Mouse (Mus musculus): ENCODE measurements at regions not wholly inside any gene's neighbourhood (a gene's known extent, or its start where the extent isn't known, plus 50 kb on each side); places are given as distances from the start of the nearest gene placed in this dataset.
A peak's percentile ranks its signal among the peaks of the same experiment; 100 is the strongest.
"Not testable (repeated sequence)": the region's sequence is repeated elsewhere in the genome, so short reads cannot be mapped to it uniquely, and the experiment has no call there.

DNA sequence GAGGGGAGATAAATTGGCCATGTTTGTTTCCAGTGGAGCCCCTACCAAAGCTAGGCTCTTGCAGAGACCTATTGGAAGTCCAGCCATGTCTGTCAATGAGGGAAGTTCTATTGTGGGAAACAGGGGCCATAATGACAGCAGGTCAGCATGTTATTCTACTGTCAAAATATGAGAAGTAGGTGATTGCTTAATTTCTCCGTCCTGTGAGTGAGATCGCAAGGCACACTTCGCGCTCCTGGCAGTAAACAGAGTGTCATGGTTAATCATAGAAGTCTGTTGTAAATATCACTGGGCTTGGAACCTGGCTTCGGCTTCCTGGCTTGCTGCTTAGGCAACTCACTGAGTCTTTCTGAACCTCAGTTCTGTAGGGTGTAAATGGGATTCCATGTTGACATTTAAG is 72.5 kb upstream of the Ccdc122 start:
- intact Hi-C loops (cut with DNase I): no loop called here
- DNase-seq: no peak

DNA sequence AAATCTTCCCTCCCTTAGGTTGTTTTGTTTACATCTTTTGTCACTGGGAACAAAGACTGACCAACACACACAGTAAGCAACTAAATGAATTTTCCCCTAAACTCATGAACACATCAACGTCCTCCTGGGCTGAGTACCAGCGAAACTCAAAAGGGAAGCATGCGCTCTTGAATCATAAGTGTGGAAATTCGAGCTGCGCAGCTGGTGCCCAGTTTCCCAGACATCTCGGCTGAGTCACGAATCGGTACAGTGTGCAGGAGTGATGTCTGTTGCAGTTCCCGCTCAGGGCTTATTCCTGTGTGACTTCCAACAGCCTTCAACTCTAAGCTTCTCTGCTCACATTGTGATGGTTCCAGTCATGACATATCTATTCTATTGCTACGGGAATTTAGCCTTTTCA is 77.7 kb upstream of the Ccdc122 start:
- DNase-seq: no peak
- intact Hi-C loops (cut with DNase I): no loop called here

DNA sequence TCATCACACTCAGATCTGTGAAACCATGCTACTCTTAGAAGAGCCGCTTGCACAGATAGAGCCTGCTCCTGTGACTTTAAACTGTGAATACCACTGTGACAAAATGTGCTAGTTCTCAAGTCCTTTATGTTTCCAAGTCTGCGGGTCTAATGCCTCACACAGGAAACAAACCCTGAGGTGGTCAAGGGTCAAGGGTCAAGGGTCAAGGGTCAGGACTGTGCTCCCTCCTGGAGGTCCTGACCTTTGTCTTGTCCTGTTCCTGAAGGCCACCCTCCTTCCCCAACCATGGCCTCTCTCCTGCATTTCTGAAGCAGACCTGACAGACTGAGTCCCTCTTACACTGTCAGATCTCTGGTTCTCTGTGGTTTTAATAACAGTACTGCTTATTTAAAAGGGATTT is 79.4 kb upstream of the Ccdc122 start:
- no peak for DNase-seq
- intact Hi-C loops (cut with DNase I): no loop called here

DNA sequence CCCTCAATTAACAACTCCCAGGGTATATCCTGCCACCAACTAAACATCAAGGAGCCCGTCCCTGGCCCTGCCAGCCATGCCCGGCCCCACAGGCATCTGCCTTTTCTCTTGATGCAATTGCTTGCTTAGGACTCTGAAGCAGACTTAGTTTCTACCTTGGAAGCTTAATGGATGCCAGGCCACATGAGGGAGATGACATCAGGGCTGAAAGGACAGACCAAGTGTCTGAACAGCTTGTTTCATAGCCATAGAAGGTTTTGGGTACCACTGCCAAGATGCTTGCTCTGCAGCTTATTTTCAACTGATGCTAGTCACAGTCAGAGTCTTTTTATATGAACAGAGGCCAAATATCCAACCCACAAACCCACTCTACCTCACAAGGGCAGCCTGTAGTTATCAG is 83.4 kb upstream of the Ccdc122 start:
- DNase-seq: no peak
- intact Hi-C loops (cut with DNase I): loop anchor here (5.0 kb wide), 1 partner anchor 54 kb away; no protein-coding TSS in a partner anchor

DNA sequence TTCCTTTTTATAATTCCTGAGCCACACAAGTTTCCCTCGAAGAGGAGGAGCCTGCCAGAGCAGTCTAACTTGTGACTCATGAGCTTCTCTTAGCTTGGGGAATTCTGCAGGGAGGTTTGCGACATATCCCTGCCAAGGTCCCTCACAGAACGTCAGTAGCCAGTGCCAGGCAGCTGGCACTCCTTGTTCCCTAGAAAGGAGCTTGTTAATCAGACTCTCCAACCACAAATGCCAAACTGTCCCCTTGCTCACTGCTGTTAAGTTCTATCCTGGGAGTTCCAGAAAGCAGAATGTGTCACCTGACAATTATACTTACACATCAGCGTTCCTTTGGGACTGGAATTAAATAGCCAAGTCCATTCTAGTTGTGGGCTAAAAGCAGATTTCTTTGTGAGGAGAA is 85.1 kb upstream of the Ccdc122 start:
- intact Hi-C loops (cut with DNase I): loop anchor here (2.0 to 5.0 kb wide), 2 partner anchors 56 to 69 kb away; no protein-coding TSS in a partner anchor
- peak; percentile 51 to 70 for DNase-seq

DNA sequence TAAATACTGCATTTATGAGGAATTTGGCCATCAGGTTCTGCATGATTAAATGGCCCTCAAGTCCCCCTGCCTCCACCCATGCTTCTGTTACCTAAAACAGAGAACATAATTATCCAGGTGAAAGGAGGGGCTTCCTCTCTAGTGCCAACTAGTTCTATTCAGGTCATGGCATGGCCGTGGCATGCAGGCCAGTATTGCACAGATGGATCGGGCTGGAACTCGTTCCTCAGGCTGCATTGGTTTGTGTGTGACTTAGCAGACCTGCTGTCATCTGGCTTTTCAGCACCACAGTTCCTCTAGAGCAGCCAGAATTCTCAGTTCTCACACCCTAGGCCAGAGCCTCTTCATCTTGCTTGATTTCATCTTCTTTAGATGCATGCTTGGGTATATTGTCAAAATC is 87.2 kb upstream of the Ccdc122 start:
- intact Hi-C loops (cut with DNase I): no loop called here
- peak in 1 of 2 experiments; percentile 30 for DNase-seq

DNA sequence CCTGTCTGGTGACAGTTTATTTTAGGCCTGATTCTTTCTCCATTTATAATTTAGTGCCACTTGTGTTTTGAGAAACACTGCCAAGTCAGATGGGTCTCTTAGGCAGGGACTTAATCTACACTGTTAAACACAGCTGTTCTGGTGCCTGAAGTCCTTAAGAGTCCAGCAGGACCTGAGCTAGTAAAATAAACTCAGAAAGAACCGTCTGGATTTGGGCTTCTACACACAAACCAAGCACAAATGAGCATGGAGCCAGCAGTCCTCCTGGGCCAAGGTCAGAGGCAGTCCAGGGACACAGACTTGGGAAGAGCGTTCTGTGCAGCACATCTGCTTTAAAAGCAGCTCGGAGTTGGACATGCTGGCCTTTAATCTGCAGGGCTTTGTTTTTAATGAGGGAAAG is 87.6 kb upstream of the Ccdc122 start:
- intact Hi-C loops (cut with DNase I): no loop called here

DNA sequence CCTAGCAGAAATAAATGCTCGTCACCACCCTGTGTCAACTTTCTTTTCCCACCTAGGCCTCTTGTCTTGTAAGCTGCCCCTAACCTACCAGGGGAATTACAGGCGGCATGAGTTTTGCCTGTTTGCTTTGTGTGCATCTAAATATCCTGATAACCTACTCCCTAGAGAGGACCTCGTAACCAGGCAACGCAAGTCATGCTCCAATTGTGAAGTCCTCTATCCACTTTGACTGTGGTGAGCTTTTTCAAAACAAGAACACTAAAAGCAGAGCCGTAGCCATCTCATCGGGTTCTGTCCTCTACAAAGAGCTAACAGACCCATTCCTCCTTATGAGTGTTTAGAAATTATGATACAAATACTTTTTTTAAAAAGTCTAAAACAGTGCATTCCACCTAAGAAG is 88.1 kb upstream of the Ccdc122 start:
- intact Hi-C loops (cut with DNase I): no loop called here
- DNase-seq: peak in 1 of 2 experiments; percentile 28

More for the DNA sequence above, 87.6 kb upstream of the Ccdc122 start:
- DNase-seq: peak; percentile 61 to 68

DNA sequence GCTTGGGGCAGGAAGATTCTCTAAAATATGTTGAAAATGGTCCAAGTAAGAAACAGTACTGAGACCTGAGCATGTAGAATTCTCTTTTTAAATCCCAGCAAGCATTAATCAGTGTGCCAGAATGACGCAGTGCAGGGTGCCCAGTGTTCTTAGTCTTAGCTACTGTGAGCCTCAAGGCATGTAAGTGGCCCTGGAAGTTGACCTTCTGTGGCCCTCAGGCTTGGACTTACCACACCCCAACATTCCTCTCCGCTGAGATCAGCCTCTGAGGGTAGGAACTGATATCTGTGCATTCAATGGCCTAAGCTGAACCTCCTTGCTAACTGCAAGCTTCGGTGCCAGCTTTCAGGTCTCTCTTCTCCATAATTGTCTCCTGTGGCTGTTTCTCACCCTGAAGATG is 89.4 kb upstream of the Ccdc122 start:
- peak in 1 of 2 experiments; percentile 27 for DNase-seq
- intact Hi-C loops (cut with DNase I): no loop called here

DNA sequence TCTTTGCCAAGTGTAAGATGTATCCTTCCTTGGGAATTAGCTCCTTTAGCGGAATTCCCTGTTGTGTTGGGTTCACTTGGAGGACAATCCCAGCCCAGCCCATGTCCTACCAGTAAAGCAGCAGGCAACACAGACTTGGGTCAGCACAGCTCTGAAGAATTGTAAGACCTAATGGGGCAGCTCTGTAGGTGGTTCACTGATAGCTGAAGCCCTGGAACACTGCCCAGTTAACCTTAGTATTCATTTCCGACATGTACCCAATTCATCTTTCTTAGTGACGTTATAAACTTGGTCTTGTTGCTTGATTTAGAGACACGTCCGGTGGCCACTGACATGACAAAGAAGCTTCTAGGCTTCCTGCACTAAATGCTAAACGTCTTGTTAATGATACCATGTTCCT is 90.9 kb upstream of the Ccdc122 start:
- intact Hi-C loops (cut with DNase I): no loop called here
- DNase-seq: no peak

DNA sequence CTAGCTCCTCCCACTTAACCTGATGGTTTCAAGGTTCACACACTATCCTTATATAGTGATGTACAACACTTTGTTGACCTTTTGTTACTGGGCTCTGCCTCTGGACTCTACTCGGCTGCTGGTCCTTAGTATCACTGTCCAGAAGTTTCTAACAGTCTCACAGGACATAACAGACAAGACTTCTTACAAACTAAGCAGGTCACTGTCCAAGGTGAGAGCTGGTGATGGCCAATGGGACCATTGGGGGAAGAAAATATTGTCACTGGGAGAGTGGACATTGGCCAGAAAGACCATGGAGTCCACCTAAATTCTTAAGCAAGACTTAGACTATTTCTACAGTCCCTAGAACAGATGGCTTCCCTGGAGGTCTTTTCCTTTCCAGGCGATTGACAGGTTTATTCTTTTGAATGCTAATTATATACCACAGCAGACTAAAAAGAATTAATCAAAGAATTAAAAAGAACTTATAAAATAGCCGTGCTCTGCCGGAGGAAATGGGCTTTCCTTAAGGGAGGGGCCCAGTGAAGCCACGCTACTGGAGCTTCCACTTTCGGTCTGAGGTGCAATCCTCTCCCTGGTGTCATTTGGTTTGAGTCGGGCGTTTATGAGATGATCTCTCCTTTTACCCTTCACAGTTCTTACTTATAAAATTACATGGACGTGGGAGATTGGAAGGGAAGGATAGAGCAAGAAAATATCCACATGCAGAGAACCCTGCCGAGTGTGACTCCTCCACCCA is 94.9 kb upstream of the Ccdc122 start:
- intact Hi-C loops (cut with DNase I): no loop called here
- DNase-seq: no peak

DNA sequence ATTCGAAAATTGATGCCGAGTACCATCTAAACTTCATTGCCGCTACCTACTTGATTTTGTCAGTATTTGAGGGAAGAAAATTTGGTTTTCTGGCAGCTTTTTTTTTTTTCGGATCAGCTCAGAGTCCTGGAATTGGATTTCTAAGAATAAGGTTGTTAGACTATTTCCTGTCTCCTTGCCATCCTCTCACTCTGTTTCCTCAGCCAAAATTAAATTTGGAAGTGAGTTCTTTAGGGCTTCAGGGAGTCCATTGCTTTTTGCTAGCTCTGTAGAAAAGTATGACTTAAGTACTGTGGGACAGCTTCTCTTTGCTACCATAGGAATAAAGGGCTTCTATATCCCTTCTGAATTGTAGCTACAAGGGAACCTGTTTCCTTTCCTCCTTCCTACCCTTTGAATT is 96.1 kb upstream of the Ccdc122 start:
- DNase-seq: no peak
- intact Hi-C loops (cut with DNase I): no loop called here

DNA sequence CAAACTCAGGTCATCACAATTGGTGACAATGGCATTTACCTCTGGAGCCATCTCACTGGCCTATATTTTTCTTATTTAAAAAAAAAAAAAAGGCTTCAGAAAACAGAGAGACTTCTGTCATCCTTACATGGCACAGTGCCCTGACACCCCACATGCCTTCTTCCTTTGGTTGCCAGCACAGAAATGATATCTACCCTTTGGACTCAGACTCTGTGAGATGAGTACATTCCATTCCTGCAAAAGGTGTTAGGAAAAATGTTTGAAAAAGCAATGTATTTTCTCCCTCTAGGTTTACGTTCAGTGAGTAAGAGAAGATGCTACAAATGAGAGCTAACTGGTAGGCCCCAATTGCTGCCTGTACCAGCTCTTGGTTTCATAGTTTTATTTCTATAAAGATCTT is 99.9 kb upstream of the Ccdc122 start:
- intact Hi-C loops (cut with DNase I): no loop called here
- no peak for DNase-seq

DNA sequence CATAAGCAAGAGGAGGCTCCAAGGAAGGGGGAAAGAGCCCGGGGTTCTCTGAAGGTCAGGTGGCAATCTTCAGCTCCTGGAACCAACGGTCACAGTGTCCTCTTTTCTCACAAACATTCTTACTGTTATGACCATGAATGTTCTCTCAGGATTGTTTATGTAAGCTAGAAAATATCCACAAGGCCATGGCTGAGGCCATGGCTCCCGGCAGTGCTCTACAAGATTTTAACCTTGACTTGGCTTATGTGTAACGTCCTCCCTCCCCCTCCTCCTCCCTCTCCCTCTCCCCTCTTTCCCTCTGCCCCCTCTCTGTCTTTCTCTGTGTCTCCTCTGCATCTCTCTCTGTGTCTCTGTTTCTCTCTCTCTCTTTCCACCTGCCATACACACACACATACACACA is 100.5 kb upstream of the Ccdc122 start:
- DNase-seq; intact Hi-C loops (cut with DNase I): not testable (repeated sequence)

DNA sequence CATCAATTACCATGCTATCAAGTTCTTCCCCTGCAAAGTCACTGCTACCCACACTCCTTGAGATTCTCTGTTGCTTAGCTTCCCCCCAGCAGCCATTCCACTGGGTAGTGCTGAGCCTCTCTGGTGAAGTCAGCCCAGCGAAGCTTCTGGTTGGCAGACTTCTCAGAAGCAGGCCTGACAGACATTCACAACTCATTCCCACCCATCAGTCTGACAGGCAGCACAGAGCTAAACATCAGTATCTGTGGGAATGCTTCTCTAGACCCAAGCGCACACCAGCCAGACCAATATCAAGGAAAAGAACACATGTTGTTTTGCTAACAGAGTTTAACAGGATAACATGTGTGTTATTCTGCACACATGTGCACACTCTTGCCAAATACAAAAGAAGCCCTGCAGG is 101.1 kb upstream of the Ccdc122 start:
- intact Hi-C loops (cut with DNase I): no loop called here
- DNase-seq: no peak

DNA sequence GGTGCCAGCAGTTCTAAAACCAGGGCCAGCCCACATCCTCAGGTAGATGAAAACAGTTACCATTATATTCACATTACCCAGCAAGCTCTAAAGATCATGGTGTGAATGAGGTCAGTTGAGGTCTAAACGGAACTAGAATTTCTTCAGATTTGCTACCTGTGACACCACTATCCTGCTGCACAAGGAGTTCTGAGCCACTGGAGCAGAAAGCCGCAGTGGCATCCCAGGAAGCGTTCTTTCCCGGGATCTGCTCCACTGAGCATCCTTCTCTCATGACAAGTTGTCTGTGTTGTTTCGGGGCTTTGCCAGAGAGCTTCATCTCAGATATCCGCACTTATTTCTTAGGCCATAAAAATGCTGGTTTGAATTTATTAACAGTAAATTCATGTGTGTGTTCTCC is 103.7 kb upstream of the Ccdc122 start:
- DNase-seq: no peak
- intact Hi-C loops (cut with DNase I): no loop called here

DNA sequence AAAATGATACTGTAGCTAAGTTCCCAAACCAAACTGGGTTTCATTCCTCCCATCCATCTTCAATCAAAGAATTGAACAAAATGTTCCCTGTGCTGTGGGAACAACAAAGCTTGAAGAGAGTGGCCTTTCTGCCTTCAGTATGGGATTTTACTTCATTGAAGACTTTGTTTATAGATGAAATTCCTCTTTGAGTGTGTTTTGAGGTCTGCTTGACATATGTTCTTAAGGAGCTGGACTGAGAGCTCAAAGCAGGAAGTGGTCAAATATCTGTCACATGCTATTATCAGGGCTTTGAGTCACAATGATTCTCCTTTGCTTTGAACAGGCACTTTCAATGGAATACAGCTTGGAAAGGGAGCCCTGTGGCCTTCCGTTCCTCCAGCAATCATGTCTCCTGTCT is 105.2 kb upstream of the Ccdc122 start:
- no peak for DNase-seq
- intact Hi-C loops (cut with DNase I): no loop called here

DNA sequence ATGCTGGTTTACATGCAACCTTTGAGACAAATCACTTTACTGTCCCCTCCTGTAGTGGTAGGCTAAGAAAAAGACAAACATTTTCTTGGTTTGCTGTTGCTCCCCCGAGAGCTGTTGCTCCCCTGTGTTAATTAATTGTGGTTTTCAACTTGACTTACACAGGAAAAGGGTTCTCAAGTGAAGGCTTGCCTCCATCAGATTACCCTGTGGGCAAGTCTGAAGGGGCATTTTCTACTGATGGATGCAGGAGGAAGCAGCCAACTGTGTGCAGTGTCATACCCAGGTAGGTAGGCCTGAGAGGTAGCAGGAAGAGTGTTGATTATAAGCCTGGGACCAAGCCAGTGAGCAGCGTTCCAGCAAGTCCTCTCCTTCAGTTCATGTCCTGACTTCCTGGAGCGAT is 107.0 kb upstream of the Ccdc122 start:
- DNase-seq: no peak
- intact Hi-C loops (cut with DNase I): no loop called here

DNA sequence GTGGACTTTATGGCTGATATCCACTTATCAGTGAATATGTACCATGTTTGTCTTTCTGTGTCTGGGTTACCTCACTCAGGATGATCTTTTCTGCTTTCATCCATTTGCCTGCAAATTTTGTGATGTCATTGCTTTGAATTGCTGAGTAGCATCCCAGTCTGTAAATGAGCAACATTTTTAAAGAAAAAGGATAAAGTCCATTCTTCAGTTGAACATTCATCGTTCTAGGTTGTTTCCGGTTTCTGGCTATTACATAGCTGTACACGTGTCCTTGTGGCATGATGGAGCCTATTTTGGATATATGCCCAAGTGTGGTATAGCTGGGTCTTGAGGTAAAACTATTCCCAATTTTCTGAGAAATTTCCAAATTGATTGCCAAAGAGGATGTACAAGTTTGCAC is 107.9 kb upstream of the Ccdc122 start:
- no peak for DNase-seq
- intact Hi-C loops (cut with DNase I): no loop called here

DNA sequence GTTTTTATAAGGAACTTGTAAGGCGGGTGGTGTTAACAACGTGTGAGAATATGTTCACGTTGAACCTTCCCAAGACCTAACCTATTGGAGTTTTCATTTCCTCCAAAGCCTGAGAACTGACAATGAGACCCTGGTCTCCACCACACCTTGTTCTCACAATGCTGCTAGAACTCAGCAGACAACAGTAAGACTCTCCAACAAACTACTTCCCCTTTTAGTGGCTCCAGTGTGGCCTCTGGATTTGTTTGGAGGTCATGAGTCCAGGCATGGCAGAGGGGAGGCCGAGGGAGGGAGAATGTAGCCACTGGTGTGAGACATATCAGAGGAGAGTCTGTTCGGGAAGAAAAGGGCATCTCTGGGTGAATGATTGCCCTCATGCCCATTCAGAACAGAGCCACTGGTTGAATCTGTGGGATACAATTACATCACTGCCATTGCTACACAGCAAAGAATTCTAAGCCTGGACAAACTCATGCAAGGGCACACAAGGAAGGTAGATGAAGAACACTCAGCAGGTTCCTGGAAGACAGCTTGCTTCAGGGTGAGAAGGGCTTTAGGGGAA is 109.2 kb upstream of the Ccdc122 start:
- DNase-seq: no peak
- intact Hi-C loops (cut with DNase I): no loop called here

DNA sequence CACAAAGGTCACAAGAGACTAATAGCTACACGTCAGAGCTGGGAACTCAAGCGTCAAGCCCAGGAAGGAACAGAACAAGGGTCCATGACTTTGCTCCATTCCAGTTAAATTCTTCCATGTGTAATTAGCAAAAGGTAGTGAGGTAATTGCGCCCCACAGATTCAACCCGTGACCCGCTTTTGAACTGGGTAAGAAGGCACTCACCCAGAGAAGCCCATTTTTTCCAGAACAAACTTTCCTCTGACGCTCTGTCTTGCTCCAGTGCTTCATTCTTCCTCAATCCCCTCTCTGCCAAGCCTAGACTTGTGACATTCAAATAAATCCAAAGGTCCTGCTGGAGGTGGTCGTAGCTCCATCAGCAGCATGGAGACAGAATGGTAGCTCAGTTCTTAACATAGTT is 110.2 kb upstream of the Ccdc122 start:
- intact Hi-C loops (cut with DNase I): no loop called here
- no peak for DNase-seq

DNA sequence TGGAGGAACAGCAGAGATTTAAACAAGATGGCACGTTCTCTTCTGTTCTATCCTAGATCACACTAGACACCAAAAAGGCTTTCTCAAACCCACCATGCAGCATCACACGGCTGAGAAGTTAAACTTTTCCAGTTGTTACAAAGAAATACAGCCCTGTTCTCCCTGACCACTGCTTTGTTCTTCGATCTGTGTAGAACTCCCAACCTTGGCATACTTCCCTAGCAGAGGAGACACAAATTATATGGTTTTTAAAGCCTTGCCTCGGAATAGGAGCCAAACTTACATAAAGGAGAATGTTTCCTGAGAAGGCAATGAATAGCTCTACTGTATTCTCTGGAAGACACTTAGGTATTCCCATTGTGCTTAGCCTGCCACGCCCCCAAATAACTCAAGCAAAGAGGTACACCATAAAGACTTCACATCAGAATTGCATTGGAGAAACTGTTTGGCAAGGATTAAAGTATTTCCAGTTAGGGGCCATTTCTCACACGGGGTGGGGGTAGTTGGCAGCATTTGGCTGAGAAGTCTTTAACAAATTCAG is 114.1 kb upstream of the Ccdc122 start:
- intact Hi-C loops (cut with DNase I): no loop called here
- DNase-seq: no peak

Data from heart, postnatal 14 days (tissue).